Mouse (Mus musculus): ENCODE results near the gene Fig4. TPM values are rescaled to one million over a fixed set of nuclear protein-coding genes. Genes with fewer than 3 reads are reported as not detected.

The Fig4 gene
- total and polyA plus RNA-seq, 3 experiments, result 21.4 to 27.4 TPM; not detected in 1

DNA sequence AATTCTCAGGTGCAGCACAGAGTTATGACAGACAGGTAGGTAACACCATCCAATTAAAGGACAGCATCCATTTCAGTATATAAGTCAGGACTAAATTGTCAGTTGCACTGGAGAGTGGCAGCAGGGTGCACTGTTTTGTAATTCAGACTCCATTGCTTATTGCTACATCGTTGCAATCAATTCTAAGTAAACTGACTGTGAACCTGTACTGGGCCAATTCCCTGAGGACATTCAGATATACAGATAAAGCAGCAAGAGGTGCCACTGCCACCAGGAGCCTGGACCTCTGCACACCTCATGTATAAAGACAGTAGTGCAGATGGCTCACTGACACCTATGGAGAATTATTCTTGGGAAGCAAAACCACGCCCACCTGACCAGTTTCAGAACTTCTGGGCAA lies 12.0 kb downstream of the Fig4 start:
- TF ChIP-seq GABPA (IDR thresholded peaks at IDR 0.05; ENCODE audit: low read depth, low read length), result no peak
- no peak for TF ChIP-seq MAX (IDR thresholded peaks at IDR 0.05; ENCODE audit: low read length)
- no peak for TF ChIP-seq GATA1 (IDR thresholded peaks at IDR 0.05; ENCODE audit: low read depth, low read length)
- no peak for TF ChIP-seq POLR2A (IDR thresholded peaks at IDR 0.05; ENCODE audit: control insufficient read depth in 1 of 2, insufficient read depth in 1 of 2, low read depth in 1 of 2, low read length in 2 of 2, poor library complexity in 1 of 2)
- TF ChIP-seq ZMIZ1 (IDR thresholded peaks at IDR 0.05; ENCODE audit: low read depth, low read length), result no peak
- TF ChIP-seq SIN3A (IDR thresholded peaks at IDR 0.05; ENCODE audit: low read length), result no peak
- no peak for TF ChIP-seq TBP (IDR thresholded peaks at IDR 0.05; ENCODE audit: low read depth, low read length)
- TF ChIP-seq BHLHE40 (IDR thresholded peaks at IDR 0.05; ENCODE audit: borderline replicate concordance, low read depth, low read length), result no peak
- no peak for TF ChIP-seq POLR2AphosphoS5 (IDR thresholded peaks at IDR 0.05; ENCODE audit: borderline replicate concordance, low read depth, low read length)
- no peak for TF ChIP-seq JUND (IDR thresholded peaks at IDR 0.05; ENCODE audit: low read depth, low read length)
- TF ChIP-seq NRF1 (IDR thresholded peaks at IDR 0.05; ENCODE audit: insufficient read depth, low read depth, low read length, poor library complexity, severe bottlenecking), result no peak
- no peak for TF ChIP-seq CHD2 (IDR thresholded peaks at IDR 0.05; ENCODE audit: low read length)
- no peak for TF ChIP-seq MYB (IDR thresholded peaks at IDR 0.05; ENCODE audit: low read depth, low read length)
- TF ChIP-seq CHD1 (IDR thresholded peaks at IDR 0.05; ENCODE audit: low read depth, low read length), result no peak
- TF ChIP-seq UBTF (IDR thresholded peaks at IDR 0.05; ENCODE audit: borderline replicate concordance, insufficient read depth, low read depth, low read length), result no peak
- TF ChIP-seq MEF2A (IDR thresholded peaks at IDR 0.05; ENCODE audit: extremely low read depth, insufficient replicate concordance, low read depth, low read length, poor library complexity, severe bottlenecking), result no peak
- TF ChIP-seq HCFC1 (IDR thresholded peaks at IDR 0.05; ENCODE audit: low read depth, low read length), result no peak
- no peak for TF ChIP-seq MAZ (IDR thresholded peaks at IDR 0.05; ENCODE audit: low read depth, low read length)
- no peak for TF ChIP-seq RAD21 (IDR thresholded peaks at IDR 0.05; ENCODE audit: low read depth, low read length)
- no peak for TF ChIP-seq USF2 (IDR thresholded peaks at IDR 0.05; ENCODE audit: borderline replicate concordance in 1 of 2, insufficient read depth in 1 of 2, low read depth in 1 of 2, low read length in 2 of 2)
- no peak overlapping the region for H3K4me3 ChIP-seq (ENCODE audit: control insufficient read depth in 1 of 2, insufficient read depth in 1 of 2, low read depth in 2 of 2, low read length in 2 of 2)
- peaks cover 2% of the 10 kb centered on the region; the same call in 1 of the 2 replicates for H3K79me2 ChIP-seq (ENCODE audit: control insufficient read depth, insufficient read depth, low read length, poor library complexity)
- H3K9me3 ChIP-seq (replicated peaks; ENCODE audit: insufficient read depth, low read length), result no peaks in the 10 kb centered on the region
- no peak overlapping the region for H3K9ac ChIP-seq (ENCODE audit: control insufficient read depth, low read depth, low read length, poor library complexity, severe bottlenecking)
- H3K4me1 ChIP-seq (ENCODE audit: control insufficient read depth in 1 of 2, insufficient read depth in 2 of 2, low read length in 2 of 2), result 0 out of 4 replicates have a peak, but pooled peaks cover 0 to 3% of the 10 kb centered on the region in 2 experiments
- no peak for DNase-seq (ENCODE audit: low read depth, low spot score)
- H3K27me3 ChIP-seq (ENCODE audit: control insufficient read depth in 1 of 2, insufficient read depth in 2 of 2, low read length in 2 of 2), result no peaks in the 10 kb centered on the region
- H3K36me3 ChIP-seq (ENCODE audit: control insufficient read depth in 1 of 2, insufficient read depth in 2 of 2, low read length in 2 of 2), result no peaks in the 10 kb centered on the region
- H3K27ac ChIP-seq (ENCODE audit: control insufficient read depth, low read depth, low read length), result no peak overlapping the region
